Mouse (Mus musculus): ENCODE data around the gene Dmgdh.

- no peak for TF ChIP-seq CTCF (IDR thresholded peaks at IDR 0.05)
- no peak for TF ChIP-seq EP300 (IDR thresholded peaks at IDR 0.05)
These were observed 82.4 kb downstream of the Dmgdh start for GRCm38 (mm10) chr13:93756674-93757073.

Data from lung, postnatal 0 days (tissue).